14 mouse cellular contexts compared by ENCODE assay signal in genomic region chr6:38576096-38576495, GRCm38 (mm10).
"Had no signal": no experiment of that assay in that cellular context is flagged by ENCODE, and none has a peak within 500 bp of the region (broad histone marks: within the 10 kb centered on the region; RNA-seq: fewer than 3 reads in every experiment).

No protein-coding gene starts in this region.

- ATAC-seq: intestine, embryonic 16.5 days; liver, postnatal 0 days; lung, postnatal 0 days; midbrain, embryonic 15.5 days had no signal

- DNase-seq: kidney, adult 18-20 months; kidney, adult 9 months; kidney, postnatal 14 days; kidney, postnatal 4 days; layer of hippocampus, adult 9-11 months; layer of hippocampus, postnatal 36 days; left cerebral cortex, postnatal 4 days; liver, postnatal 0 days; lung, embryonic 14.5 days; lung, postnatal 36 days; thymus, postnatal 25 days had no signal
